Mouse (Mus musculus): ENCODE measurements around the gene Katnb1. TPM values are rescaled to one million over a fixed set of nuclear protein-coding genes. Genes with fewer than 3 reads are reported as not detected.

Gene Katnb1
- polyA plus RNA-seq (2015; fragmentation: Nextera tagmentation; extraction: Ambion mirVana) = 21.1 and 24.7 TPM in 2 replicates

- peak; percentile 98 for ATAC-seq (ENCODE audit: insufficient number of reproducible peaks, low FRiP score, low TSS enrichment, low read depth)
- Histone ChIP-seq H3K27me3 (no peaks in the 10 kb centered on the region; the same call in 1 of the 2 replicates), H3K36me3 (peaks cover 27% of the 10 kb centered on the region), H3K4me2 (peak within 1 kb of the TSS; percentile 89), H3K9ac (peak within 1 kb of the TSS; percentile 56), H3K27ac (peak within 1 kb of the TSS; percentile 82), H3K4me1 (peaks cover 15% of the 10 kb centered on the region), H3K9me3 (no peaks in the 10 kb centered on the region), H3K4me3 (peak within 1 kb of the TSS; percentile 84)
- WGBS = under 1% methylated on average over 47 of the region's 47 CpGs
Measured at GRCm38 (mm10) chr8:95080381-95081341, at the start of gene Katnb1. TSS of gene Katnb1 (plus strand) at chr8:95081186.

DNA sequence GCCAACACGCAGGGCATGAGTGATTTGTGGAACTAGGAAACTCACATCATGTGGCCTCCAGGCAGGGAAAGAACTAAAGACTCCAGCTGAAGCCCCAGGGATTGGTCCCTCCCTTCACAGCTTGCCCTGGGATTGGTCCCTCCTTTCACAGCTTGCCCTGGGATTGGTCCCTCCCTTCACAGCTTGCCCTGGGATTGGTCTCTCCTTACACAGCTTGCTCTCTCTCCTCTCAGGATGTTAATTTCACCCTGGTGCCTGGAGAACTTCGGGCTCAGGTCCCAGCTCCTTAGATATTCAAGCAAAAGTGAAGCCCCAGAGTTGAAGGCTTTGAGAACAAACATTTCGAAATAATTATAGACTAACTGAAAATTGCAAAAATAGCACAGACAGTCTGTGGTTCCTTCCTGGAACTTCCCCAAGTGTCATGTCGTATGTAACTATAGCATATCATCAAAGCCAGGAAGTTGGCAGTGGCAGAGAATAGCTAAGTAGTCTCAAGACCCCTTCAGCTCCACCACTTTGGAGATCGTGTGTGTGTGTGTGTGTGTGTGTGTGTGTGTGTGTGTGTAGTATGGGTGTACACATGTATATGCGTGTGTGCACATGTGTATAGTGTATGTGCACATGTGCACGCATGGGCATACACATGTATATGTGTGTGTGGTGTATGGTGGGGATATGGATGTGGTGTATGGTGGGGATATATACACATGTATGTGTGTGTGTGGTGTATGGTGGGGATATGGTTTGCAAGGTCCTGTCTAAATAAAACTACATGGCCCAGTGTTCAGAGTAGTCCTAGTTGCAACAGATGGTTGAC lies 43.7 kb upstream of the Katnb1 start:
- no peak for ATAC-seq (ENCODE audit: insufficient number of reproducible peaks, low FRiP score, low TSS enrichment, low read depth)
- Histone ChIP-seq H3K9me3 (no peaks in the 10 kb centered on the region), H3K4me3 (no peak overlapping the region), H3K4me2 (no peak overlapping the region), H3K36me3 (no peaks in the 10 kb centered on the region), H3K27me3 (no peaks in the 10 kb centered on the region), H3K4me1 (peaks cover 5% of the 10 kb centered on the region; the same call in 1 of the 2 replicates), H3K9ac (no peak overlapping the region), H3K27ac (no peak overlapping the region)
- WGBS = 53% methylated on average over 7 of the region's 7 CpGs

- no peak overlapping the region for H3K4me2 ChIP-seq
- WGBS = 65% methylated on average over 6 of the region's 6 CpGs
- H3K27me3 ChIP-seq = no peaks in the 10 kb centered on the region
- H3K4me1 ChIP-seq = peaks cover 3% of the 10 kb centered on the region; the same call in 1 of the 2 replicates
- ATAC-seq (ENCODE audit: insufficient number of reproducible peaks, low FRiP score, low TSS enrichment, low read depth) = no peak
- no peaks in the 10 kb centered on the region for H3K36me3 ChIP-seq
- H3K9ac ChIP-seq = no peak overlapping the region
- H3K27ac ChIP-seq = no peak overlapping the region
- H3K4me3 ChIP-seq = no peak overlapping the region
- no peaks in the 10 kb centered on the region for H3K9me3 ChIP-seq
Measured at GRCm38 (mm10) chr8:95041883-95042784, 38.9 kb upstream of the Katnb1 start.

DNA sequence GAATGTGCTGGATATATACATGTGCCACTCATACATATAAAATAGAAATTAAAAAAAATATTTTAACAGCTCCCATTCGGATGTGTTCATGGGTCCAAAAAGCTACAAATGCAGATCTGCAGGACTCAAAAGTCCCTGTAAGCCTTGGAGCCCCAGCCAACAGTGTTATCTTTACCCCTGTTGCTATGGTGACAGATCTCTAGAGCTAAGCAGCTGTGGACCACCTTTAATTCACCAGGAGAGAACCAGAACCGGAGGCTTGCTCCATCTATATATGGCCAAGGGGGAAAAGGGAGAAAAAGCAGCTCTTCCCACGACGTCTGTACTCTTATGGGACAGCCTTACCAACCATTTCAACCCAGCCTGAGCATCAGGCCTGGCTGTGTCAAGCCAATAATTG lies 36.2 kb upstream of the Katnb1 start:
- no peaks in the 10 kb centered on the region for H3K27me3 ChIP-seq
- H3K4me3 ChIP-seq = no peak overlapping the region
- H3K9me3 ChIP-seq = no peaks in the 10 kb centered on the region
- peaks cover 6% of the 10 kb centered on the region; the same call in 1 of the 2 replicates for H3K4me1 ChIP-seq
- no peaks in the 10 kb centered on the region for H3K36me3 ChIP-seq
- 61% methylated on average over 4 of the region's 4 CpGs for WGBS
- no peak overlapping the region for H3K27ac ChIP-seq
- H3K4me2 ChIP-seq = no peak overlapping the region
- no peak overlapping the region for H3K9ac ChIP-seq
- ATAC-seq (ENCODE audit: insufficient number of reproducible peaks, low FRiP score, low TSS enrichment, low read depth) = no peak

DNA sequence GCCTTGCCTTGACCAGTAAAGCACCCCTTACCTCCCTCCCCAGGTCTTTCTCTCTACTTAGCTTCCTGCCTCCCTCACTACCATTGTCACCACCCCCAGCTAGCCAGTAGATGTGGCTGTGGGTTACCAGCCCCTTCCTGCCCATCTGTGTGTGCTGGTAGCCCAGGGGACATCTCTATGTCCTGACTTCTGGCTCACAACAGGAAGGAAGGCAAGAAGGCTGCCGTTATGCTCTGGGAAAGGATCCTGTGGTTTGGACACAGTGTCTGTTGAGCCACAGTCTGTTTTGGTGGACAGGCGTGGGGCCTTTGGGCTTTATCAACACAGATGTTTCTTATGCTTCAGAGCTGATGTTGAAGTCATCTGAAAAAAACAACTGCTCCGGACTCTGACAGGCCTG lies 34.0 kb upstream of the Katnb1 start:
- peaks cover 6% of the 10 kb centered on the region; the same call in 1 of the 2 replicates for H3K4me1 ChIP-seq
- no peak for ATAC-seq (ENCODE audit: insufficient number of reproducible peaks, low FRiP score, low TSS enrichment, low read depth)
- H3K9ac ChIP-seq = no peak overlapping the region
- H3K4me2 ChIP-seq = no peak overlapping the region
- H3K27ac ChIP-seq = no peak overlapping the region
- no peak overlapping the region for H3K4me3 ChIP-seq
- no peaks in the 10 kb centered on the region for H3K27me3 ChIP-seq
- 52% methylated on average over 3 of the region's 3 CpGs for WGBS
- no peaks in the 10 kb centered on the region for H3K9me3 ChIP-seq
- H3K36me3 ChIP-seq = no peaks in the 10 kb centered on the region

GRCm38 (mm10) chr8:95047884-95048680 lies 32.9 kb upstream of the Katnb1 start:
- Histone ChIP-seq H3K36me3 (no peaks in the 10 kb centered on the region), H3K4me1 (peaks cover 6% of the 10 kb centered on the region; the same call in 1 of the 2 replicates), H3K4me3 (no peak overlapping the region), H3K4me2 (no peak overlapping the region), H3K9me3 (no peaks in the 10 kb centered on the region), H3K9ac (no peak overlapping the region), H3K27ac (no peak overlapping the region), H3K27me3 (no peaks in the 10 kb centered on the region)
- 52% methylated on average over 6 of the region's 6 CpGs for WGBS
- no peak for ATAC-seq (ENCODE audit: insufficient number of reproducible peaks, low FRiP score, low TSS enrichment, low read depth)

DNA sequence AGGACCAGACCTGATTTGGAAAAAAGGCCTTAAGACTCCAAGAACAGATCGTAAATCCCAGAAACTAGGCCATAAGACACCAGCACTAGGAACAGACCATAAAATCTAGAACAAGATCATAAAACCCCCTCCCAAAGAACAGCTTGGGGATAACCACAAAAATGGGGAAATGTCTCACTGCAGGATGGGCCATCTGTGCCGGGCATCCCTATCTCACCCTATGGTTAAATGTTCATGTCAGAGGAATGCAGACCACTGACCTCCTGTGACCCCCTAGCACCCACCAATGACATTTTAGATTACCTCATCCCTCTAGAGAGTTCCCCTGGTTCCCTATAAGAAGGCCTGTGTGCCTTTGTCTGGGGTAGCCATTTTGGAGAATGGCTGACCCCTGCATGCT lies 31.4 kb upstream of the Katnb1 start:
- 17% methylated on average over 2 of the region's 2 CpGs for WGBS
- H3K27ac ChIP-seq = no peak overlapping the region
- no peaks in the 10 kb centered on the region for H3K27me3 ChIP-seq
- H3K9me3 ChIP-seq = no peaks in the 10 kb centered on the region
- no peak for ATAC-seq (ENCODE audit: insufficient number of reproducible peaks, low FRiP score, low TSS enrichment, low read depth)
- no peak overlapping the region for H3K4me3 ChIP-seq
- peaks cover 6% of the 10 kb centered on the region; the same call in 1 of the 2 replicates for H3K4me1 ChIP-seq
- no peaks in the 10 kb centered on the region for H3K36me3 ChIP-seq
- no peak overlapping the region for H3K4me2 ChIP-seq
- H3K9ac ChIP-seq = no peak overlapping the region

GRCm38 (mm10) chr8:95054438-95054837 lies 26.5 kb upstream of the Katnb1 start:
- Histone ChIP-seq H3K36me3 (no peaks in the 10 kb centered on the region), H3K27me3 (no peaks in the 10 kb centered on the region), H3K9me3 (no peaks in the 10 kb centered on the region), H3K27ac (no peak overlapping the region), H3K9ac (no peak overlapping the region), H3K4me2 (no peak overlapping the region), H3K4me3 (no peak overlapping the region), H3K4me1 (no peaks in the 10 kb centered on the region)
- 58% methylated on average over 6 of the region's 6 CpGs for WGBS
- ATAC-seq (ENCODE audit: insufficient number of reproducible peaks, low FRiP score, low TSS enrichment, low read depth) = no peak

GRCm38 (mm10) chr8:95054927-95055510 lies 26.0 kb upstream of the Katnb1 start, which contains the start of gene Drc7:
TSS of gene Drc7 (plus strand) at chr8:95055103.
- ATAC-seq (ENCODE audit: insufficient number of reproducible peaks, low FRiP score, low TSS enrichment, low read depth) = no peak
- WGBS = 31% methylated on average over 2 of the region's 2 CpGs

DNA sequence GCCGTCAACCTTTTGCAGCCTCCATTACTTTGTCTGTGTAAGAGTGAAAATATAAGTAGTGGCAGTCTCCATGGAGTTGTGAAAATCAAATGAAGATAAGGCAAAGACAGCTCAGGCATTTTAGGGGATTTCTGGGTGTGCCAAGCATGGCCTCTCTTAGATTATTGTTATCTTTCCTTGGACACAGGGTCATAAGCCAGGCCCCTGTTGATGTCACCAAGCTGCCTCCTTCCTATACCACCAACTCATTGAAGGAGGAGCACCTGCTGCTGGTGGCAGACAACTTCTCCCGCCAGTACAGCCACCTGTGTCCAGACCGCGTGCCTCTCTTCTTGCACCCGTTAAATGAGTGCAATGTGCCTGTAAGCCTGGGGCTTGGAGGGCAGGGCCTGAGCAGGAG lies 24.6 kb upstream of the Katnb1 start:
- 79% methylated on average over 5 of the region's 5 CpGs for WGBS
- ATAC-seq (ENCODE audit: insufficient number of reproducible peaks, low FRiP score, low TSS enrichment, low read depth) = no peak
- H3K9ac ChIP-seq = no peak overlapping the region

More at GRCm38 (mm10) chr8:95054927-95055510, 26.0 kb upstream of the Katnb1 start, which contains the start of gene Drc7:
- no peak within 1 kb of the TSS for H3K4me3 ChIP-seq
- no peaks in the 10 kb centered on the region for H3K9me3 ChIP-seq
- no peak within 1 kb of the TSS for H3K27ac ChIP-seq
- no peaks in the 10 kb centered on the region for H3K36me3 ChIP-seq
- no peak within 1 kb of the TSS for H3K4me2 ChIP-seq
- no peaks in the 10 kb centered on the region for H3K4me1 ChIP-seq
- H3K27me3 ChIP-seq = no peaks in the 10 kb centered on the region
- no peak within 1 kb of the TSS for H3K9ac ChIP-seq

More for the DNA sequence above, 24.6 kb upstream of the Katnb1 start:
- Histone ChIP-seq H3K27ac (no peak overlapping the region), H3K9me3 (no peaks in the 10 kb centered on the region), H3K27me3 (no peaks in the 10 kb centered on the region), H3K36me3 (no peaks in the 10 kb centered on the region), H3K4me3 (no peak overlapping the region), H3K4me2 (no peak overlapping the region), H3K4me1 (no peaks in the 10 kb centered on the region)
